Mouse (Mus musculus) neutrophil, adult 83 days (primary cell): Measurements from ENCODE around the gene Gfy. TPM values are rescaled to one million over a fixed set of nuclear protein-coding genes. Genes with fewer than 3 reads are reported as not detected.

Source experiments
- total RNA-seq, 2 experiments: library from RNA; stranded (reverse); gene quantifications; one replicate each; pipeline ENCODE4 v1.2.4; 2023

Gene Gfy
- total RNA-seq: not detected

DNA sequence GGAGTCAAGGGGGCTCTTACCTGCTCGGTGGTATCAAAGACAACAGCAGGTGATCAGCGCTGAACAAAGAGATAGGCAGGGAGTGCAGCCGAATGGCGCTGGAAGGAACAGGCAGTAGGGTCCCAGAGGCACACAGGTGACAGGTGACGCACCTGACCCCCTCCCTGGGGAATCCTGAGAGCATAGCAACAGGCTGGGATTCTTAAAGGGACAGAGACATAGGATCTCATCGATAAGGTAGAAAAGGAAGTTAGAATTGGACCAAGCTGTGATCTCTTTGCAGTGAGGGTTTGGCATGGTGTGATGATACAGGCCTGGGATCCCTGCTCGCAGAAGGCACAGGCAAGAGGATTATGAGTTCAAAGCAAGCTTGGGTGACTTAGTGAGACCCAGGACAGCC is at the start of gene Gfy:
Gene Gfy (minus strand): TSS at position 101 of the 400 bp plus-strand sequence.

GRCm38 (mm10) chr7:45215673-45216441 is 36.5 kb upstream of the Gfy start, which contains the start of gene Tead2:
Tead2 (plus strand) TSS chr7:45215753.

GRCm38 (mm10) chr7:45211851-45212251 is 32.5 kb upstream of the Gfy start, which contains the start of gene Dkkl1:
Dkkl1 (minus strand) TSS chr7:45212147.

GRCm38 (mm10) chr7:45204380-45205143 is 25.2 kb upstream of the Gfy start, which contains the start of gene Ccdc155:
Ccdc155 (minus strand) TSS chr7:45204892.

GRCm38 (mm10) chr7:45180896-45181477 is 1.6 kb upstream of the Gfy start, which contains the start of gene Pth2:
Pth2 (plus strand) TSS chr7:45180995.

DNA sequence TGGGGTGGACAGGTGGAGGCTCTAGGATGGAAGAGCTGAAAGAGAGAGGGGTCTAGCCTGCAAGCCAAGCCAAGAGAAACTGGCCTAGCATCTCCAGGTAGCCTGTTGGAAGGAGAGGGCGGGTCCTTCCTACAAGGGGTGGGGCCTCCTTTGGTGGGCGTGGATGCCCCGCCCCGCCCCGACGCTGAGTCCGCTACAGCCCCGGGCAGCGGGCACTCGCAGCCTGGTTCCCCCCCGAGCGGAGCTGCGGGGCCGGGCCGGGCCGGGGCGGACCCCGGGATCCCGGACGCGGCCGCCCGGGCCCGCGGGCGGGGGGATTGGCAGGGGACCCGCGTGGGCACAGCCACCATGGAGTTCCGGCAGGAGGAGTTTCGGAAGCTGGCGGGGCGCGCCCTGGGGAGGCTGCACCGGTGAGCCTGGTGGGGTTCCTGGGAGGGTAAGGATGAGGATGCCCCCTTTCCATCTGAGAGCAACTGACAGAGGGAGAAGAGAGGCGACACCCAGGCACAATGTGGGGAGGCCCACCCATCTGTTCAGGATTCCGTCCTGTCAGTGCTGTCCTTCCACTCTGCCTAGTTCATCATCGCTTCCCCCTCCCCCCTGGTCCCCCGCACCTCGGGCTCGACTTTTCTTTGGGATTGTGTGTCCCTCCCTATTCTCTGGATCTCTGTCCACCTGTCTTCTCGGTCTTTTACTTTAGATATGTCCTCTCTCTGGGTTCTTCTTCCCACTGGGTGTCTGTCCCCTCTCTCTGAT is 15.5 kb downstream of the Gfy start, which contains the start of gene Slc17a7:
Gene Slc17a7 (plus strand): TSS at position 215 of the 756 bp plus-strand sequence.

DNA sequence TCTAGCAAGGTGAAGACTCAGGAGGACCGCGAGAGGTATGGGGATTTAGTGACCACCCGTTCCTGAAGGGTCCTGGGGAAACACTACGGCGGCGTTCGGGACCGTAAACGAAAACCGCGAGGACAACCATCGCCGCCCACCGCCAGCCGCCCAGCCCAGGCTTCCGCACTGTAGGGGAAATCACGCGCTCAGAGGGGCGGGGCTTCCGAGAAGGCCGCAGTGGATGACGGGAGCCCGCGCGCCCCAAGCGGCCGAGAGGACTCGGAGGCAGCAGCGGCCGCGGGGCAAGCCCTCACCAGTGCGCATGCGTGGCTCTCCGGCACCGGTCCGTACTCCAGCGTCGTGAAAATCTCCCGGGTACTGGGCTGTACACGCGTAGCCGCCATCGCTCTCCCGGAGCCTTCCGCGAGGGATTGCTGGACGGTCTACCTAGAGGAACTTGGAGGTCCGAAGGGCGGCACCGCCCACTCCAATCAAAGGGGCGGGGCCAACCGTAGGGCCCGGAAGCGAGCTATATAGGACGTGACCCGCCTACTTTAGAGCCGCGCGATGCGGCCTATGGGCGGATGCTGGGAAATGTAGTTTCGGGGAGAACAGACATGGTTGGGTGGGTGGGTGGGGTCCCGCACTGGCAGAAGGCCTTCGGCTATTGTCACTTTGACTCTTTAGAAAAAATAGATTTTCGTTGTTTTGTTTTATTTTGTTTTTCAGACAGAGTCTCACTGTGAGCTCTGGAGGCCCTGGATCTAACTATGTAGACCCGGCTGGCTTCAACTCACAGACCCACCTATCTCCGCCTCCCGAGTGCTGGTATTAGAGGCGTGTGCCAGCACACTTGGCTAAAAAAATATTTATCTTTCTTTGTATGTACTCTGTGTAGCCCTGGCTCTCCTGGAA is 25.0 kb downstream of the Gfy start, which contains the start of the genes Pih1d1 and Aldh16a1:
Gene Pih1d1 (plus strand): TSS at position 208 of the 897 bp plus-strand sequence.
Gene Aldh16a1 (minus strand): TSS at position 489 of the 897 bp plus-strand sequence.

DNA sequence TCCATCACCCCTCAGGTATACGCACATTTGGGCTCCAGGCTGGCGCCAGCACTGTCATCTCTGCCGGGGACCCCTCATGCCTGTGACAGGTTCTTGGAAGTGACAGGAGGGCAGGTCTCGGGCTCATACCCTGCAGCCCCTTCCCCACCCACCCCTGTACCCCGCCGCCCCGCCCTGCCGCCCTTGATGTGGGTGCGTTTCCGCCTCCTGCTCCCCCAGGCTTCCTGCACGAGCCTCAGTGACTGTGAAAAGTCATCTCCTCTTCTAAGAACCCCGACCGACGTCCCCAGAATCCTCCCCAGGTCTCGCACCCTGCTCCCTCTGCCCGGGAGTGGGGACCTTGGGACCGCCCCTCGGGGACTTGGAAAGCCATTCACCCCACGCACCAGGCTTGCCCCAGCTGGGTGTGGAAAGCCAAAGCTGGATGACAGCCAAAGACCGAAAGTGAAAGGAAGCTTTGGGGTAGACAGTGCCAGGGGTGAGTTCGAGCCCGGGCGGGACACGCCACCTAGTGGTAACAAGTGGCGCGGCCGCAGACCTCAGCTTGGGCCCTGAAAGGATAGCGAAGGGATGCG is 43.3 kb downstream of the Gfy start, which contains the start of the genes Gm45713 and Flt3l:
Gene Gm45713 (minus strand): TSS at position 239 of the 575 bp plus-strand sequence.
Gene Flt3l (minus strand): TSS at position 440 of the 575 bp plus-strand sequence.

GRCm38 (mm10) chr7:45128624-45129246 is 50.6 kb downstream of the Gfy start, which contains the start of gene Rpl13a:
Rpl13a (minus strand) TSS chr7:45128761.

Other genes starting within 250 kb of the Gfy start
- not detected for gene Tsks, start 236.4 kb downstream of the Gfy start, total RNA-seq
- gene Cpt1c, start 204.7 kb downstream of the Gfy start, total RNA-seq: under 1 TPM; 0.53 to 0.85 TPM
- gene Prmt1, start 193.0 kb downstream of the Gfy start, total RNA-seq: 10 to 100 TPM; 74.9 to 80.6 TPM
- 10 to 100 TPM; 63.0 to 71.9 TPM for gene Irf3, start 181.9 kb downstream of the Gfy start, total RNA-seq
- gene Bcl2l12, start 180.9 kb downstream of the Gfy start, total RNA-seq: 10 to 100 TPM in 1 of 2 experiments, 1 to 10 TPM in 1; 8.8 to 18.8 TPM
- gene Scaf1, start 163.2 kb downstream of the Gfy start, total RNA-seq: 10 to 100 TPM; 61.1 to 62.1 TPM
- gene Rras, start 161.6 kb downstream of the Gfy start, total RNA-seq: 10 to 100 TPM; 14.9 to 17.0 TPM
- 10 to 100 TPM; 22.3 to 25.8 TPM for gene Prr12, start 126.7 kb downstream of the Gfy start, total RNA-seq
- gene Nosip, start 117.1 kb downstream of the Gfy start, total RNA-seq: 10 to 100 TPM; 29.1 to 38.1 TPM
- 10 to 100 TPM; 17.4 to 19.6 TPM for gene Prrg2, start 116.9 kb downstream of the Gfy start, total RNA-seq
- 1 to 10 TPM; 3.0 to 3.1 TPM for gene Rcn3, start 87.3 kb downstream of the Gfy start, total RNA-seq
- gene Fcgrt, start 75.7 kb downstream of the Gfy start, total RNA-seq: 10 to 100 TPM; 19.0 to 24.9 TPM
- 1,000 to 10,000 TPM; 1,010 to 1,023 TPM for gene Rps11, start 55.1 kb downstream of the Gfy start, total RNA-seq
- 1,000 to 10,000 TPM; 1,046 to 1,214 TPM for gene Rpl13a, start 50.8 kb downstream of the Gfy start, total RNA-seq
- gene Gm45713, start 43.3 kb downstream of the Gfy start, total RNA-seq: not detected
- gene Flt3l, start 43.1 kb downstream of the Gfy start, total RNA-seq: 10 to 100 TPM; 22.2 to 29.2 TPM
- gene Pih1d1, start 25.3 kb downstream of the Gfy start, total RNA-seq: 10 to 100 TPM; 46.2 to 47.4 TPM
- gene Aldh16a1, start 25.0 kb downstream of the Gfy start, total RNA-seq: 10 to 100 TPM; 82.4 to 96.0 TPM
- gene Slc17a7, start 15.6 kb downstream of the Gfy start, total RNA-seq: not detected
- not detected for gene Pth2, start 1.4 kb upstream of the Gfy start, total RNA-seq
- not detected for gene Ccdc155, start 25.3 kb upstream of the Gfy start, total RNA-seq
- 1 to 10 TPM; 1.0 to 1.3 TPM for gene Dkkl1, start 32.6 kb upstream of the Gfy start, total RNA-seq
- not detected for gene Tead2, start 36.2 kb upstream of the Gfy start, total RNA-seq
- gene Cd37, start 59.5 kb upstream of the Gfy start, total RNA-seq: 100 to 1,000 TPM; 297 to 345 TPM
- gene Slc6a16, start 61.5 kb upstream of the Gfy start, total RNA-seq: under 1 TPM; 0.57 to 0.59 TPM
- gene Slc6a21, start 97.9 kb upstream of the Gfy start, total RNA-seq: under 1 TPM in 1 of 2 experiments, not detected in 1; 0.24 TPM
- 1 to 10 TPM; 2.3 to 4.8 TPM for gene Trpm4, start 154.2 kb upstream of the Gfy start, total RNA-seq
- gene Hrc, start 155.7 kb upstream of the Gfy start, total RNA-seq: under 1 TPM in 1 of 2 experiments, not detected in 1; 0.68 TPM
- under 1 TPM in 1 of 2 experiments, not detected in 1; 0.31 TPM for gene Ppfia3, start 187.4 kb upstream of the Gfy start, total RNA-seq
- under 1 TPM in 1 of 2 experiments, not detected in 1; 0.66 TPM for gene Lin7b, start 191.0 kb upstream of the Gfy start, total RNA-seq
- gene Snrnp70, start 216.2 kb upstream of the Gfy start, total RNA-seq: 100 to 1,000 TPM; 256 to 279 TPM
- gene Kcna7, start 226.1 kb upstream of the Gfy start, total RNA-seq: not detected
- gene Ntf5, start 234.1 kb upstream of the Gfy start, total RNA-seq: not detected
- gene Lhb, start 241.3 kb upstream of the Gfy start, total RNA-seq: not detected